8 mouse cellular contexts compared by ENCODE assay signal in the genomic region with DNA sequence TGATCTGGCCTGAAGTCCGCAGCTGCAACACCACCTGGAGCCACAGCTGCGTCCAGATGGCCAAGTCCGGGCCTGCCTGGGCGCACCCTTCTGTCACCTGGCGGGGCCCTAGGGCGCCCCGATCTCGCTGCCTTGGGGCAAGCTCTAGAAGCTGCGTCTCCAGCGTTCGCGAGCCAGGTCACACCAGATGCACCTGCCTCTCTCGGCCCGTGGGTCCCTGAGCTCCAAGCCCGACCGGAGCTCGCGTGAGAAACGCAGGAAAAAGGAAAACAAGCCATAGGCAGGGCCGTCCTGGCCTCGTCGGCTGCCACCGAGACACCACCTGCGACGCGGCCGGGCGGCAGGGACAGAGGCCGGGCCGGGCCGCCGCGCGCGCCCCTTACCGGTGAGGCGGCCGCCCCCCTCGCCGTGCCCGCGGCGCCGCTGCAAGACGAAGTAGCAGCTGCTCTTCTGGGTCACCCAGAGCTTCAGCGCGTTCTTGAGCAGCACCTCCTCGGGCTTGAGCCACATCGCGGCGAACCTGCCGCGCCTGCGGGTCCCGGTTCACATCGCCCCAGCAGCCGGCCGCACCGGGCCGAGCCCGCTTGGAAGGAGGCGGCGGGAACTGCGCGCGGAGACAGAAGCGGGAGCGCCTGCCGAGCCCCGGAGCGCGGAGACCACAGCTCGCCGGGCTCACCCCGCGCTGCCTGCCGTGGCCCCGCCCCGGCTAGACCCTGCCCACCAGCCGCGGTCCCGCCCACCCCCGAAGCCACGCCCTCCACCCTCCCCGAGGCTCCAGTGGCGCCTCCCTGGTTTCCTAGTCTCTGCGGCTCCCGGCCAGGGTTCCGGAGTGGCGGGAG. TPM values are rescaled to one million over a fixed set of nuclear protein-coding genes. Genes with fewer than 3 reads are reported as not detected.
DNase-seq lines count a peak whose midpoint lies in the region; ATAC-seq lines count a peak whose summit lies in the region.

Gene Tbc1d8 (minus strand): TSS at position 699 of the 839 bp plus-strand sequence.

- H3K4me3 ChIP-seq in embryonic facial prominence, embryonic 11.5 days (ENCODE audit: low read depth, low read length), result peak within 1 kb of the TSS; percentile 68
- peak within 1 kb of the TSS; percentile 59 for H3K4me3 ChIP-seq in limb, embryonic 11.5 days (ENCODE audit: low read depth, low read length)
- peak within 1 kb of the TSS; percentile 75 for H3K4me3 ChIP-seq in midbrain, embryonic 13.5 days (replicated peaks)

- H3K27ac ChIP-seq in embryonic facial prominence, embryonic 11.5 days (replicated peaks; ENCODE audit: low read depth, low read length), result no peak within 1 kb of the TSS
- no peak within 1 kb of the TSS; the same call in 1 of the 2 replicates for H3K27ac ChIP-seq in limb, embryonic 11.5 days (replicated peaks; ENCODE audit: low read depth, low read length)
- H3K27ac ChIP-seq in midbrain, embryonic 13.5 days, result peak within 1 kb of the TSS; percentile 88

- H3K9me3 ChIP-seq in embryonic facial prominence, embryonic 11.5 days (replicated peaks; ENCODE audit: control insufficient read depth, low read length), result no peaks in the 10 kb centered on the region
- H3K9me3 ChIP-seq in limb, embryonic 11.5 days (ENCODE audit: control insufficient read depth, low read length), result no peaks in the 10 kb centered on the region
- H3K9me3 ChIP-seq in midbrain, embryonic 13.5 days, result no peaks in the 10 kb centered on the region

- H3K9ac ChIP-seq in embryonic facial prominence, embryonic 11.5 days (replicated peaks; ENCODE audit: low read length), result peak within 1 kb of the TSS; percentile 76
- peak within 1 kb of the TSS; percentile 61 for H3K9ac ChIP-seq in limb, embryonic 11.5 days (ENCODE audit: low read length)
- H3K9ac ChIP-seq in midbrain, embryonic 13.5 days (replicated peaks), result peak within 1 kb of the TSS; percentile 73

- no peaks in the 10 kb centered on the region; the same call in 1 of the 2 replicates for H3K4me1 ChIP-seq in embryonic facial prominence, embryonic 11.5 days (ENCODE audit: control insufficient read depth, insufficient read depth, low read length)
- peaks cover 9% of the 10 kb centered on the region; the same call in 1 of the 2 replicates for H3K4me1 ChIP-seq in limb, embryonic 11.5 days (ENCODE audit: control insufficient read depth, insufficient read depth, low read length)
- peaks cover 25% of the 10 kb centered on the region for H3K4me1 ChIP-seq in midbrain, embryonic 13.5 days (replicated peaks)

- H3K36me3 ChIP-seq in embryonic facial prominence, embryonic 11.5 days (replicated peaks; ENCODE audit: control insufficient read depth, insufficient read depth, low read depth, low read length), result no peaks in the 10 kb centered on the region
- H3K36me3 ChIP-seq in limb, embryonic 11.5 days (ENCODE audit: control insufficient read depth, insufficient read depth, low read length), result no peaks in the 10 kb centered on the region
- H3K36me3 ChIP-seq in midbrain, embryonic 13.5 days, result no peaks in the 10 kb centered on the region

- under 1% methylated on average over 72 of the region's 90 CpGs for WGBS in embryonic facial prominence, embryonic 11.5 days
- under 1% methylated on average over 79 of the region's 90 CpGs for WGBS in limb, embryonic 11.5 days
- WGBS in midbrain, embryonic 13.5 days, result under 1% methylated on average over 87 of the region's 90 CpGs

- DNase-seq in left cerebral cortex, adult 18-20 months (ENCODE audit: low spot score in 2 of 2), result peak; percentile 78 to 84
- DNase-seq in left cerebral cortex, adult 11 months (ENCODE audit: low spot score), result no peak
- peak; percentile 91 for DNase-seq in embryonic facial prominence, embryonic 11.5 days (ENCODE audit: low spot score)
- peak; percentile 87 for DNase-seq in kidney, adult 11 months
- DNase-seq in limb, embryonic 11.5 days (ENCODE audit: low spot score), result peak; percentile 94
- peak; percentile 68 for DNase-seq in spleen, adult 12 weeks (ENCODE audit: low spot score)

- peak within 1 kb of the TSS; percentile 95 for H3K4me2 ChIP-seq in embryonic facial prominence, embryonic 11.5 days (ENCODE audit: low read depth, low read length)
- peak within 1 kb of the TSS; percentile 93 for H3K4me2 ChIP-seq in limb, embryonic 11.5 days (ENCODE audit: low read depth, severe bottlenecking)
- H3K4me2 ChIP-seq in midbrain, embryonic 13.5 days (replicated peaks), result peak within 1 kb of the TSS; percentile 88

- 0 out of 2 replicates have a peak, but pooled peaks cover 2% of the 10 kb centered on the region for H3K27me3 ChIP-seq in embryonic facial prominence, embryonic 11.5 days (ENCODE audit: control insufficient read depth, insufficient read depth, low read length)
- peaks cover 12% of the 10 kb centered on the region for H3K27me3 ChIP-seq in limb, embryonic 11.5 days (ENCODE audit: control insufficient read depth, insufficient read depth, low read length)
- H3K27me3 ChIP-seq in midbrain, embryonic 13.5 days, result peaks cover 15% of the 10 kb centered on the region; the same call in 1 of the 2 replicates

- peak; percentile 90 for ATAC-seq in embryonic facial prominence, embryonic 11.5 days (replicated peaks; ENCODE audit: insufficient number of reproducible peaks, low FRiP score, low TSS enrichment, low read depth)
- peak; percentile 62 for ATAC-seq in granulocyte monocyte progenitor cell, adult 5-6 weeks (replicated peaks; ENCODE audit: poor library complexity, severe bottlenecking)
- ATAC-seq in limb, embryonic 11.5 days (ENCODE audit: insufficient number of reproducible peaks, low FRiP score, low TSS enrichment, low read depth), result peak; percentile 96
- peak; percentile 94 for ATAC-seq in midbrain, embryonic 13.5 days

RNA-seq across cellular contexts. Expression of gene Tbc1d8, which starts in this region (rescaled TPM):
- total RNA-seq in left cerebral cortex, adult 18-20 months (2021), result 10 to 100 TPM; 19.3 to 20.5 TPM
- 4.6 and 5.5 TPM in 2 replicates for polyA plus RNA-seq in embryonic facial prominence, embryonic 11.5 days (2014; fragmentation: Nextera tagmentation; extraction: Ambion mirVana)
- 14.2 and 44.5 TPM in 2 replicates for total RNA-seq in granulocyte monocyte progenitor cell, adult 5-6 weeks (2014; fragmentation: Nextera tagmentation)
- 9.7 and 13.8 TPM in 2 replicates for total RNA-seq in granulocyte monocyte progenitor cell, adult 5-6 weeks (2017)
- 5.0 and 5.3 TPM in 2 replicates for polyA plus RNA-seq in limb, embryonic 11.5 days (2014; fragmentation: Nextera tagmentation; extraction: Ambion mirVana)
- 7.2 and 7.8 TPM in 2 replicates for polyA plus RNA-seq in midbrain, embryonic 13.5 days (2015; fragmentation: Nextera tagmentation; extraction: Ambion mirVana)
